Mouse (Mus musculus) brown adipose tissue, adult 24 weeks (tissue): ENCODE results near the gene Cgn. TPM values are rescaled to one million over a fixed set of nuclear protein-coding genes. Genes with fewer than 3 reads are reported as not detected.
A peak's percentile ranks its signal among the peaks of the same experiment; 100 is the strongest.

Experiments used
- H3K27ac ChIP-seq: fragments of 200-500 bp; replicated peaks from 2 replicates; pipeline ENCODE4 v1.5.1; 2012; ENCODE audit warnings: low read depth, mild to moderate bottlenecking, low read length
- H3K4me1 ChIP-seq: fragments of 200-500 bp; 2 replicates; pipeline ENCODE4 v1.6.1; 2012; ENCODE audit warnings: low read length, mixed read lengths; ENCODE audit not compliant: control insufficient read depth, insufficient read depth, insufficient read length
- H3K4me3 ChIP-seq: fragments of 200-500 bp; 2 replicates; pipeline ENCODE4 v1.5.1; 2012; ENCODE audit warnings: low read depth, mild to moderate bottlenecking, low read length, moderate library complexity; ENCODE audit not compliant: insufficient read depth
- polyA plus RNA-seq: library from polyadenylated mRNA; stranded (reverse); fragments of >200 nt; gene quantifications from 2 replicates; pipeline ENCODE4 v1.2.4, GENCODE M21; 2012; ENCODE audit not compliant: missing spikeins, insufficient read depth, insufficient read length

Cgn gene
- polyA plus RNA-seq, 1 experiment: not detected

GRCm38 (mm10) chr3:94808296-94808695, 22.0 kb upstream of the Cgn start:
- Histone ChIP-seq H3K4me1 (no peaks in the 10 kb centered on the region), H3K27ac (no peak overlapping the region), H3K4me3 (no peak overlapping the region)

- Histone ChIP-seq H3K27ac (no peak overlapping the region), H3K4me3 (no peak overlapping the region), H3K4me1 (no peaks in the 10 kb centered on the region)
Measured at GRCm38 (mm10) chr3:94804976-94805375, 18.7 kb upstream of the Cgn start.

DNA sequence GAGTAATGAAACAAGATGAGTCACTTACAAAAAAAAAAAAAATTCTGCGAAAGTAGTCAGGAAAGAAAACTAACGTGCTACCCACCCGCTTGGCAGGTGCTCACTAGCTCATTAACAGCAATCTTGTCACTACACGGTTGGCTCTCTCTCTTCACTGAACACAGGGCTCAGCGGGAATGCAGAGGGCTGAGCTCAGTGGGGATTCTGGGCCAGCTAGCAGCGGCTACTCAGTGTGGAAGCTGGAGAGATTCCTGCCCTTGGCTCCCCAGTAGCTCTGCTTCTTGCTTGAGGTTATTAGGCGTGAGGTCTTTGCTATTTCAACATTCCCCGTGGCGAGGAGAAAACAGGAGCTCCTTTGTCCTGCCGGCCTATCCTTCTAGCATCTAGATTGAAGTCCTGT, 17.9 kb upstream of the Cgn start:
- Histone ChIP-seq H3K4me3 (no peak overlapping the region), H3K4me1 (no peaks in the 10 kb centered on the region), H3K27ac (no peak overlapping the region)

- no peak overlapping the region for H3K4me3 ChIP-seq
- H3K4me1 ChIP-seq: no peaks in the 10 kb centered on the region
- H3K27ac ChIP-seq: no peak overlapping the region
Measured at GRCm38 (mm10) chr3:94796181-94796580, 9.9 kb upstream of the Cgn start.

DNA sequence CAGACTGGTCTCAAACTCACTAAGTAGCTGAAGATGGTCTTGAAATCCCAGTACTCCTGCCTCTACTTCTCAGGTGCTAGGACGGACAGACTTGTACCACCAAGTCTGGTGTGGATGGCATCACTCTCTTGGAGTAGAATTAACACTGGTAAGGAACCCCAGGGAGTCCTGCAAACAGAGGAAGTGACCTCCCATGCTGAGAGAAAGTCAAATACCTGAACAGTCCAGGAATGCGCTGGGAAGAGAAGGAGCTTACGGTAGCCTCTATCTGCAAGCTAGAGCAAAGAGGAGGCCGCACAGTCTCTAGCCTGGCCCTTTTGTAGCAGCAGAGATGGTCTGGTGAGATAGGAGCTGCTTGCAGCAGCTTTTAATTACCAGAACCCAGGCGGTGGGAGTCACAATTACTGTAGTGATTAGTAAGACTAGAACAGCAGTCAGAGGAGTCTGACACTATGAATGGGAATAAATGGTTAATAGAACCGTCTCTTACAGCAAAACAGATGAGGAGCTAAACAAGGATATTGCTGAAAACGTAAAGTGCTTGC, 9.4 kb upstream of the Cgn start:
- Histone ChIP-seq H3K4me3 (no peak overlapping the region), H3K27ac (no peak overlapping the region), H3K4me1 (no peaks in the 10 kb centered on the region)

- Histone ChIP-seq H3K4me3 (no peak overlapping the region), H3K27ac (no peak overlapping the region), H3K4me1 (no peaks in the 10 kb centered on the region)
Measured at GRCm38 (mm10) chr3:94794359-94794758, 8.1 kb upstream of the Cgn start.

- H3K4me3 ChIP-seq: no peak overlapping the region
- H3K4me1 ChIP-seq: no peaks in the 10 kb centered on the region
- H3K27ac ChIP-seq: no peak overlapping the region
Measured at GRCm38 (mm10) chr3:94793672-94794071, 7.4 kb upstream of the Cgn start.

- no peaks in the 10 kb centered on the region for H3K4me1 ChIP-seq
- no peak overlapping the region for H3K27ac ChIP-seq
- H3K4me3 ChIP-seq: no peak overlapping the region
Measured at GRCm38 (mm10) chr3:94792258-94792657, 6.0 kb upstream of the Cgn start.

DNA sequence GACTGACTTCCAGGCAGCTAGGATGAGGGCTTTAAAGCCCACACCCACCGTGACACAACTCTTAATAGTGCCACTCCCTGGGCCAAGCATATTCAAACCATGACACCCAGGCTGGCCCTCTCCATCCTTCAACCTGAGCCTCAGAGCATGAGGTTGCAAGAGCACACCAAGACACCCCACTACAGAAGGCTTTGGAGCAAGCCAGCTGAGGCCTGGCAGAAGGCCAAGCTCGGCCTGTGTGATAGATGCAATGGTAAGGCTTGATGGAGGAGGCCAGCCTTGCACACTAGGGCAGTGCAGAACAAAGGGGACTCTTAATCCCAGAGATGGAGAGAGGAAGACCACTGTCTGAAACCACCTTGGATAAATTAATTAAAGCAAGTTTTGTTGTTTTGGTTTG, 3.2 kb upstream of the Cgn start:
- H3K4me3 ChIP-seq: no peak overlapping the region
- H3K4me1 ChIP-seq: peaks cover 3% of the 10 kb centered on the region; the same call in 1 of the 2 replicates

DNA sequence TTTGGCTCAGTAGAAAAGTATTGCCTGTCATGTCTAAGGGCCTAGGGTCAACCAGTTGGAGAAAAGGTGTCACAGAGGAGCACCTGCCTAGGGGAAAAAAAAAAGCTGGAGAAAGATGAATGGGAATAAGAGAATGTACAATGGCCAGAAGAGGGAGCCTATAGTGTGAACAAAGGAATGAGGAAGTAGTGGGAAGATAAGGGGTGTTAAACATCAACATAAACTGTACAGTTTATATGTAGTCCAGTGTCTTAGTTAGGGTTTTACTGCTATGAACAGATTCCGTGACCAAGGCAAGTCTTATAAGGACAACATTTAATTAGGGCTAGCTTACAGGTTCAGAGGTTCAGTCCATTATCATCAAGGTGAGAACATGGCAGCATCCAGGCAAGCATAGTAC, 2.8 kb upstream of the Cgn start:
- no peak overlapping the region for H3K27ac ChIP-seq
- H3K4me3 ChIP-seq: no peak overlapping the region
- H3K4me1 ChIP-seq: peaks cover 3% of the 10 kb centered on the region; the same call in 1 of the 2 replicates

More for the DNA sequence above, 3.2 kb upstream of the Cgn start:
- H3K27ac ChIP-seq: no peak overlapping the region

GRCm38 (mm10) chr3:94787122-94787780, 959 bp upstream of the Cgn start:
- no peak overlapping the region for H3K27ac ChIP-seq
- H3K4me3 ChIP-seq: peak overlapping the region; percentile 47; the same call in 1 of the 2 replicates
- peaks cover 3% of the 10 kb centered on the region; the same call in 1 of the 2 replicates for H3K4me1 ChIP-seq

DNA sequence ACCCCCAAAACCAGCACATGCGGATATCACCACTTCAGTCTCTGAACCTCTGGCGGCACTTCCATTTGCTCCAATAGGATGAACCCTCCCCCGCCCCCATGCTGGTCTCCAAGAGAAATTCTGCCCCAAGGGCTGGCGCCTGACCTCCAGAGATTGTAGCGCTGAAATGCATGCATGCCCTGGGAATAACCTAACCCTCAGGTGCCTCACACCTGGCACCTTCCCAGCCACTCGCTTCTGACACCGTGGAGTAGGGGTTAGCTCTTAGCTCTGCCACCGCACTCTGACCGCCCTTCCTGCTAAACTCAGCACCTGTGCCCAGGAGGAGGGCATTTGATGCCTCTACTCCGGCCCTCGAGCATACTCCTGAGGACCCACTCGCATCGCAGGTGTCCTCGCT, 334 bp downstream of the Cgn start:
- Histone ChIP-seq H3K27ac (no peak overlapping the region), H3K4me1 (peaks cover 3% of the 10 kb centered on the region; the same call in 1 of the 2 replicates)

DNA sequence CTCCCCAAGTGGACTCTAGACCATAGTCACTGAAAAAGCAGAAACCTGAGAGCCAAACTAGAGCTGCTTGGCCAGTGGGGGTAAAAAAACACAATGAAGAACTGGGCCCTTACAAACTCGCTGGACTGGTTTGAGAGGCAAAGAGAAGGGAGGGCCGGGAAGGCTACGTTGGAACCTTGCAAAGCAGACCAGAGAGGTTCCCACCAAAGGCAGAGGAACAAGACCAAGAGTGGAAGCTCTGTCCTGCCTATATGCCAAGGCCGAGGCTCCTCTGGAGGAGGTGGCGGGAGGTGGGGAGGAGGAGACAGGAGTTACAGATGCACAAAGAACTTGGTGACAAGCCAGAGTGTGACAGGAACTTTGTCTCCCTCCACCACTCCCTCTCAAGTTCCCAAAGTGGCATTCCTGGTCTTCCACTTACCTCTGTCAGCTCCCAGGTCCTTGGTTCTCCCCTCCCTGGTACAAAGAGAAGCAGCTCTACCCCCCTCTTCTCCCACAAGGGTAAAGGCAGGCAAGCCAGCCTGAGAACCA, 2.1 kb downstream of the Cgn start:
- peaks cover 3% of the 10 kb centered on the region; the same call in 1 of the 2 replicates for H3K4me1 ChIP-seq
- H3K4me3 ChIP-seq: no peak overlapping the region
- H3K27ac ChIP-seq: no peak overlapping the region

More for the DNA sequence above, 334 bp downstream of the Cgn start:
- H3K4me3 ChIP-seq: peak overlapping the region; percentile 53

DNA sequence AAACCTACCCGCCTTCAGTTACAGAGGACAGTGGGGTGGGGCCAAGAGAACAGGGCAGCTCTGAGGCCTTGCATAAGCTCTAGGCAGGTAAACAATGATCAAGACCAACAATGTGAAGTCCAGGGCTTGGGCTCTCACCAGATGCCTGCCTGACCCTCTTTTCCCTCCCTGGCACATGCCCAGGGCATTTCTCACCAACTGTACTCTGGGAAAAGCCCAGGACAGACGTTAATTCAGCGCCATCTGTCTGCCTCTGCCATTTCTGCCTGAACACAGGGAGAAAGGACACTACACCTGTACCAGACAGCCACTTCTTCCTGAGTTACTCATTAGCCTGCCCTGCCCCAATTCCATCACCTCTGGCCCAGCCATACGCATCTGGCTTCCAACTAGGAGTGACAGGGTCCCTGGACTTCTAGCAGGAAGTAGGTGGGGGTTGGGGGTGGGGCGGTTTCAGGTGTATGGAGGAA, 2.8 kb downstream of the Cgn start:
- Histone ChIP-seq H3K4me1 (peaks cover 3% of the 10 kb centered on the region; the same call in 1 of the 2 replicates), H3K27ac (no peak overlapping the region), H3K4me3 (no peak overlapping the region)

- Histone ChIP-seq H3K27ac (no peak overlapping the region), H3K4me1 (peaks cover 3% of the 10 kb centered on the region; the same call in 1 of the 2 replicates), H3K4me3 (no peak overlapping the region)
Measured at GRCm38 (mm10) chr3:94782936-94783335, 3.4 kb downstream of the Cgn start.

DNA sequence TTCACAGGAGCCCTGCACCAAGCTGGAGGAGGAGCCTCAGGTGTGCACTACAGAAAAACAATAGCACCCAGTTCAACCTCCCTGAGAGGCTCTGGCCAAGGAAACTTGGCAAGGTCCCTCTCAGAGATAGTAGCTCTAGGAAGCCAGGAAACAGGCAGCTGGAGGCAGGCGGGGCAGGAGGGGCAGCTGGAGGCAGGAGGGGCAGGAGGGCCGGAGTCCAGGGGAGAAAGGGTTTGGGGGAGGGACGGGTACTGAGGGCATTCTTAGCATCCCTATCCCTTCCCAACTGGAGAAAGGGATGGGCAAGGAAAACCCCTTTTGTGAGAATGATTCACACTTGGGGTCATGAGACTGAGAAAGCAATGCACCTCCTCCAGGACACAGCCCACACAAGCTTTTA, 4.9 kb downstream of the Cgn start:
- Histone ChIP-seq H3K27ac (no peak overlapping the region), H3K4me1 (peaks cover 3% of the 10 kb centered on the region; the same call in 1 of the 2 replicates)

More for the DNA sequence above, 4.9 kb downstream of the Cgn start:
- H3K4me3 ChIP-seq: no peak overlapping the region
